Mouse (Mus musculus) 3T3-L1 (cell line): ENCODE measurements at regions not wholly inside any gene's neighbourhood (a gene's known extent, or its start where the extent isn't known, plus 50 kb on each side); places are given as distances from the start of the nearest gene placed in this dataset.
"Not testable (repeated sequence)": the region's sequence is repeated elsewhere in the genome, so short reads cannot be mapped to it uniquely, and the experiment has no call there.

Source experiments
- DNase-seq: peaks from one replicate; pipeline ENCODE4 v3.0.0-alpha.2; 2015; ENCODE audit warnings: low read depth, low spot score

DNA sequence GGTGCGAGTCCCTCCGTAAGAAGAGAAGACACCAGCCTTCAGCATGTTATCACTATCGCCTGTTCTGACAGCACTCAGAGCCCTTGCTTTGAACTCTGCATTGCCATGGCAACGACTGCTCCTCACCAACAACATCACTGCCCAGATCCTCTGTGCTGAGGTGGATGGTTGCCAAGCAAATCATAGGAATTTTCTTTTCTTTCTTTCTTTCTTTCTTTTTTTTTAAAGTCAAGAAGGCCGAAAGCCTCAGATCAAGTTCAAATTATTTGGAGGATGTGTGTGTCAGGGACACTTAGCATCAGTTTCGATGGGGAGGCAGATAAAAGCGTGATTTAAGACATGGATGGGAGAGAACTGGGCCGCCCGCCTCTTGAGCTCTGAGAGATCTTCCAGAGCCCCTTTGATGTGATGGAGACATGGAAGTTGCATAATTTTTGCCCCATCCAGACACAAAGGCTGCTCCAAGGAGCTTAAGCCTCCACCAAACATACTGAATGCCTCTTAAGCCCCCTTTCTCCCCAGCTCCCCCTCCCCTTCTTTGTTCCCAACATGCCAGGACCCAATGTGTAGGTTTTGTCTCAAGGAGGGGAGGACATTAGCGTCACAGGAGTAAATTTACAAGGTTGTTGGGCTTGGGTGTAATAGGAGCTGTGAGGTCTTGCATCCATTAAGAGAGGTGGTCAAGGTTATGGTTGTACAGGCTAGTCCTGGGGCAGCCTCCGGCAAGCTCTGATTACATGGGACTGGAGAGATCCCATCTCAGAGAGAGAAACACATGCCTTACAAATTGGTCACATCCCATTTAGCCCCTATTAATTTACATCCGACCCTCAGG is 167.4 kb upstream of the Npvf start:
- DNase-seq: no peak

DNA sequence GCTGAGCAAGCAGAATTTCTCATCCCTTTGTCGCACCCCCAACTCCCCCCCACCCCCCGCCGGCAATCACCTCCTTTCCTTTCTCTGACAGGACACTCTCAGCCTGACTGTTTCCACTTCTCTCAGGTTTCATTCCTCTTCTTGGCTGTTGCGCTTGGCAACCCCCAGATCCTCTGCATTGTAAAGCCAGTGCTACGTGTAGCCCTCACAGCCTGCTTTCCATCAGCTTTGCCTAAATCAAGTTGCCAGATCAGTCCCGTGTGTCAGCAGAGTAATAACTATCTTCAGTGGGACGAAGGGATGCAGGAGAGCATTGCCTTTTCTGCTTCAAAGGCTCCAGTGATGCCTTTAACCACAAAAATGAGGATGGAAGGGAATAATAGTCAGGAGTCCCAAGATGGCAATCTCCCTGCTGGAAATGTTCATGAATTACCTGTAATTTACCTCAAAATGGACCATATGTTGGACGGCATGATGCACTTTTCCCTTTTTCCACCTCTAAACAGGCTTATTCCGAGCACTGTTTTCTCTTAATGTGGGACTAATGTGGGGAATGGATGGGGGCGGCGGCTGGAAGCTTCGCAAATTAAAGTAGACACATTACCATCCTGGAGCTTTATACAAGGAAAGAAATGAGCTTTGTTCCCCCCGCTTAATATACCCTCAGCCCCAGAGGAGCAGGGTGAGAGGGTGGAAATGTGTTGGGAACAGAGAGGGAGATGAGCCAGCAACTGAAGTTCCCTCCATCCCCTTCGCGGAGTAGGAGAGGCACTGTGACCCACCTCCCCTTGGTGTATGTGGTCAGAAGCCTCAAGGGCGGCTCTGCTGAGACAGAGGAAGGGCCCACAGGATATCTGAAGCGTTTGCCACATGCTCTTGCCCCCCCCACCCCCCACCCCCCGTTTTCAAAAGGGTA is 168.3 kb upstream of the Npvf start:
- DNase-seq: no peak

DNA sequence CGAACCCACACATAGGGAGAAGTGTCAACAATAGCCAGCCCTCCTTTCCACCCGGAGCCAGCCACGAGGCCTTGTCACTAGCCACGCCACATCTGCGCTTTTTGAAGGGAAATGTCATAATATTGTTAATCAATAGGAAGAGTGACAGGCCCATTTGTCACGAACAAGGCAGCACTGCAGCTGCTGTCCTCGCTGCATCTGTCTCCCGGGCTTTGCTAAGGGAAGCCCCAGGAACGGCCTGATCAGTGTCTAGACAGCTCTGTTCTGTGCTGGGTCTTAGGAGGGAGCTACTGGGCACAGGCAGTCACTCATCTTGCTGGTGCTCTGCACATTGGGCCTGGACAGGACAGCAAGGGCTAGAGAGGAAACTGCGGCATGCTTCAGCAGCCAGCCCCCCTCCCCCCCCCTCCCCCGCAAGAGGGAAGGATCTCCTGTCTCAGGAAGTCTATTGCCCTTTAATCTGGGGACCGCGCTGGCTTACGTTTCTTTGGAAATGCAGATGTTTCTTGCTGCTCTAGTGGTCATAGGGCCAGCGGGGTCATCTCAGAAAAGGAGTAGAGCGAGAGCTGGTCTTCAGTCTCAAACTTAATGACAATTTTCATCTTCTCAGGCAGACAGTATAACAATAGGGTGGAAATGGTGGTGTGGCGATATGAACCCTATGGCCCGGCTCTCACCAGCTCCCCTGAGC is 169.1 kb upstream of the Npvf start:
- no peak for DNase-seq

DNA sequence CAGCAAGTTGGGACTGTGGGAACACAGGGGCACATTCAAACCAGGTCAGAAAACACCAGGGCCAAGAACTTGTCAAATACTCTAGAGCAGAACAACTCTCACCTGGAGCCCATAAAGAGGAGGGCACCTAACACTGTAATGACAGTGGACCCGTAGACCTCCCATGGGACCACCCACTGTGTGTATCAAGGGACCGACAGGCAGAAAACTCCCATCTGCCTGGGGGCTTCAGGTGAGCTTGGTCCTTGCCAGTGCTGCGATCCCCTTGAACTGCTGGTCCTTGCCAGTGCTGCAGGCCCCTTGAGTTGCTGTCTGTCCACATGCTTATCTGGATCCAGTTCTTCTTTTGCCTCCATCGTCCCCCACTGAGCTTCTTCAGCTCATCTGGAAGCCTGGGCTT is 170.2 kb upstream of the Npvf start:
- no peak for DNase-seq

DNA sequence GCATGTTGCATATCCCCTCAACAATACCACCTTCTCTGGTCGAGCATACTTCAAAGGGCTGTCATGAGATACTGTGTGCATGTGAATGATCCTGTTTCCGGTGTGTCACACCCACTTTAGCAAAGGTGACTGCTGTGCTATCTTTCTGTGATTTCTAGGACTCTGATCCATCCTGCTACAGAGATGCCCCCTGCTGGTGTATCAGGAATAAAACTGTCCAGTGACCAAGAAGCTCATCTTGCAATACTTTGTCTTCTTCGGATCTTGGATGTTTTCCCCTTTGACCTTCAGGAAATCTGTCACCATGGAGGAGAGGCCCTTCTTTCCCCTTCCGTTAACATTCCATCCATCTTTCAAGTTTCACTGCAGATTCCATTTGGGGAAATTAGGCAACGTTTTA is 177.5 kb upstream of the Npvf start:
- no peak for DNase-seq

DNA sequence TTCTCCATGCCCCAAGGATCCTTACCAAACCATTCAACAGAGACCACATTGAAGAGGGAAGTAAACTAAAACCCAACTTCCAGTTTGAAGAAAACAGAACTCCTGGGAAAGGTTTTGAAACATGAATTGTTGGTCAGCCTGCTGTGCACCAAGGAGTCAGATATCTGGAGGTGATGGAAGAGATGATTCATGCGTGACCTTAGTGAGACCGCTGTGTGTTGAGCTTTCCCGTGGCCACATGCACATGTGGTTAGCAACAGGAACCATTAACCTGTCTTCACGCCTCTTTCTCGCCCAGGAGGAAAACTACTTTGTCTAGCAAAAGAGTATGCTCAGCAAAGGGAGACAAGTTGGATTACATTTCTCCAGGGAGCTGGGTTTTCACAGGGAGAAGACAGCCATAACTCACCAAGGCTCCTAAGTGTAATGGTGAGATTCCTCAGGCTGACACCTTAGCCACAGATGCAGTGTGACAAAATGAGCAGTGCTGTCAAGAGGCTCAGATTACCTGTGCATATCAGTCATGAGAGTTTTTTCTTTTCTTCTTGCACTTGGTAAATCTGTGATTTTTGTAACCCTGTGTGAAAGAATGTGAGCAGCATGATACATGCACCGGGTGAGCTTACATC is 181.9 kb upstream of the Npvf start:
- DNase-seq: peak; percentile 58

DNA sequence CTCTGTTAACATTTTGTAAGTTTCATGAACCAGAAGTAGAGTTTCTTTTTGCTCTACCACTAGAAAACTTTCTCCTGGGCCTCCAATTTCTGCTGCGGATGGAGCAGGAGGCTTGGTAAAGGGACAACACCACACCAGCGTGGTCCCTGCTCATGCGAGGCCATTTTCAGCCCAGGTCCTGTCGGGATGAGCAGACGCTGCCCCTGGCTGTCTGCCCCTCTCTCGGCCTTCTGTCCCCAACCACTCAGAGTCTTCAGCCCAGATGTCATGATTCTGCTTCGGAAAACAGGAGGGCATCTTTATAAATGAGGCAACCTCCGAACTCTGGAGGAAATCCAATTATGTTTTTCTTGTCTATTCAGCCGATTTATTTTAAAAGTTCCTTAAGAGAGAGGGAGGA is 186.6 kb upstream of the Npvf start:
- no peak for DNase-seq

DNA sequence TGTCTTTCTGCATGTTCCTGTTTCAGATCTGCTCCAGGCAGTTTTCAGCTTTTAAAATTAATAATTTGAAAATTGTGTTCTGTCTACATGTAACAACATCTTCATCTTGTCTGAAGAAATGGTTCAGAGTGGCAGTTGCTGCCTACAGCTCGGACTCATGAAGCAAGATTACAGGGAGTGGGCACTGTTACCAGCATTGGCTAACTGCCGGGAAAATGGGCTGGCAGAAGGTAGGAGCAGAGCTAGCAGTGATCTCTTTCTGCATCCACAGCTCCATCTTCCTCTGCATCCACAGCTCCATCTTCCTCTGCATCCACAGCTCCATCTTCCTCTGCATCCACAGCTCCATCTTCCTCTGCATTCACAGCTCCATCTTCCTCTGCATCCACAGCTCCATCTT is 191.0 kb upstream of the Npvf start:
- not testable (repeated sequence) for DNase-seq

DNA sequence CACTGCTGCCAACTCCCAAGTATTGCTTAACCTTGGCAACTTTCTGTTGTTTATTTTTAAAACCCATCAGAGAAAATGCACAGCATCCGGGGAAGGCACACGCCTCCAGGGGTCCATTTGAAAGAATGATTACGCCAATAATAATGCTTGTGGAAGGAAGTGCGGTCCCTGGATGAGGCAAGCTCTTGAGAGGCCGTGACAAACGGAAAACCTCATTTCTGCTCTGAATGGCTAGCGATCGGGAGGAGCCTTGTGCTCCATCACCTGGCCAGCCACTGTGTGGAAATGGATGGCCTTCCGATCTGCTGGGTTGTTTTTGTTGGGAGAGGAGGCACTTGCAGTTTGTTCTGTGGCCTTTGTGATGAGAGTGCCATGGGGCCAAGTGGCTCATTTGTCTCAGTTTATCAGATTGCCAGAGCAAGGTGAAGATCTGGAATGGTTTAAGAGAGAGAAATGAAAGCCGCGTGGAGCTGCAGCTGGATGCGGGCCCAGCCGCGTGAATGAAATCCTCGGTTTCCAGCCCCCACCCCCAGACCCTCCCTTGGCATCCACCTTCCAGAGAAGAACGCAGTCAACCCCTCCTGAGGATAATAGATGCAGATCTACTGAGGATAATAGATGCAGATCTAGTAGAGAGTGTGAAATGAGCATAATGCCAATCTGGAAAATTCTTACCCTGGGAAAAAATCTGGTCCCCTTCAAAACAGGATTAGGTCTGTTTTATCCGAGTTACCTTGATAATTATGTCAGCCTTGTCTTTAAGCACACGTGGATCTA is 192.7 kb upstream of the Npvf start:
- DNase-seq: no peak

DNA sequence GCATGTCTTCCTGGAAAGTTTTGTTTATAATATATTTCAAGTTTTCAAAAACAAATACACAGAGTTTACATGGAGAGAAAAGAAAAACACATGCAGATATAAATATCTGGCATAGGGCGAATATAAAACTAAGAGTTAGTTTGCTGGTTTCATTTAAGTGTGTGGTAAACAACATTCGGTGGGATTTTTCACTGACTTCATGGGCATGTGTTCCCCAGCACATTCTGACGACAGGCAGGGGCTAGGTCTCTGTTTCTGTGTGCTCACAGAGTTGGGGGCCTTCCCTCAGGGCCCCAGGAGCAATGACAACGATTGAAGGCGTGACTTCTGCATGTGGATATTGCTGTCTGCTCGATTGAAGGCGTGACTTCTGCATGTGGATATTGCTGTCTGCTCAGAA is 193.3 kb upstream of the Npvf start:
- no peak for DNase-seq

DNA sequence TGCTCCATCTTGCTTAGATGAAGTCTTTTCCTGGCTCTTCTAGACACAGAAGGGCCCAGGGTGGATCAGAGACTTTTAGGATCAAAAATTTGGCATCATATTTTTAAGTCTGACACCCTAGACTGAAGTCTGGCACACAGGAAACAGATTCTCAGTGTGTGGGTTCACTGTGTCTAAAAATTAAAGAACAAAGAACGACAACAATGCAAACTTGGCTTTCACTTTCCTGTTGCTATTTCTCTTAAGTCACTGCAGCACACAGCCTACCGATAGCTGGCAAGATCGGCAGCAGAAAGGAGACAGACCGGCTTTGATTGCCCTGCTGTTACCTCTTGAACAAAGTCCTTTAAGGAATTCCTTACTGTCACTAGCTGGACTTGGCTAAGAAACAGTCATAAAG is 204.9 kb upstream of the Npvf start:
- DNase-seq: no peak

DNA sequence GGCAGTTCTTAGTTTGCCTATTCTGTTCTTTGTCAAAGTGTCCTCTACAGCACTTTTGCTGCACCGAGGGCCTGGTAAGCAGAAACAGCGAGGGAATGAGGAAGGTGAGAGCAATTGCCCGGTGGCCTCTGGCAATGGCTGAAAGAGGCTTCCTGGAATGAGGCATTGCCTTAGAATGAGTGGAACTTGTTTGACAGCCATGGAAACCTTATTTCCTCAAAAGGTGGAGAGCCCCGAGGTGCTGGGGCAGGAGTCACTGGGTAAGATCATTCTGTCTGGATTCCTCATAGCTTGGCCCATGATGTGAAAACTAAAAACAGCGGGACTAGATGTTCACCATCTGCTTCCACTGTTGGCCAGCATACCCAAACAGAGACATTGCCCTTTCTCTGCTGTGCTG is 223.8 kb upstream of the Npvf start:
- no peak for DNase-seq

DNA sequence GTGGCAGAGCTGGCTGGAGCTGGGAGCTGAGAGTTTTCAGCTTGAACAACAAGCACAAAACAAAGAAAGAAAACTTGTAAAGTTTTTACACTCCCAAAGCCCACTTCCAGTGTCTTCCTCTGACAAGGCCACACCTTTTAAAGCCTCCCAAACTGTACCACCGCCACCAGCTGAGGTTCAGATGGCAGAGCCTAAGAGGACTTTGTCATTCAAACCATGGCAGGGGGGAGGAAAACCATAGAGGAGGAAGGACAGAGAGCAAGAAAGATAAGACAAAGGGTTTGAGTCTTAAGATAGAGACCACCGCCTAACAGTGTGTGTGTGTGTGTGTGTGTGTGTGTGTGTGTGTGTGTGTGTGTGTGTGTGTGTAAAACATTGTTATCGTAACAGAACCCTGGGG is 228.1 kb upstream of the Npvf start:
- DNase-seq: no peak

DNA sequence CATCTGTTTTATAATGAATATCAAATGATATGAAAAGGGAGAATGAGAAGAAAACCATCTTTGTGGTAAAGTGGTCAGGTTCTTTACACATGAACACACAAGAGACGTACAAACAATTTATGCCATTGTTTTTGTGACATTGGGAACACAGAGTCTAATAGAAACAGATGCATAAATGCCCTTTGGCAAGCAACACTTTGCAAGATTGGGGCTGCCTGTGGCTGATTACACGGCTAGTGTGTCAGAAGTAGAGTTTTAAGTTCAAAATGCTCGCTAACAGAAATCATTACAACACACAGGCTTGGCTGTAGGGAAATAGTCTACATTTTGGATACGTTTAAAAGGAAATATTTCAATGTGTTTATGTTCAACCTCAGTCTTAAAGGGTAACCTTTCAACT is 228.5 kb upstream of the Npvf start:
- no peak for DNase-seq

DNA sequence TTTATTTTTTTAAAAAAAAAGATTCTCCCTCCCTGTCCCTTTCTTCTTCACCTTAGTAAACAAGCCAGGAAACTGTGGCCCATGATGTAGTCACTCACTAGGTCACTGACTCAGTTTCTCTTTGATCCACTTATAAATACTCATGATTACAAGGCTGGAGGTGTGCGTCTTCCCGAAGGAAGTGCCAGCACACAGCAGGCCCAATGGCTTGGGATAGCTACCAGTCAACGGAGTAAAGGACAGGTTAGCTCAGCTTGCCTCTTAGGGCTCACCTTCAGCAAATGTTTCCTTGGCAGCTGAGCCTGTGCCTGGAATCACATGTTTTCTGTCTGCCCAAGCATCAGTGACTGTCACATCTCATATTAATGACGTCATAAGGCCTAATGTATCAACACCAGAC is 230.8 kb upstream of the Npvf start:
- no peak for DNase-seq

DNA sequence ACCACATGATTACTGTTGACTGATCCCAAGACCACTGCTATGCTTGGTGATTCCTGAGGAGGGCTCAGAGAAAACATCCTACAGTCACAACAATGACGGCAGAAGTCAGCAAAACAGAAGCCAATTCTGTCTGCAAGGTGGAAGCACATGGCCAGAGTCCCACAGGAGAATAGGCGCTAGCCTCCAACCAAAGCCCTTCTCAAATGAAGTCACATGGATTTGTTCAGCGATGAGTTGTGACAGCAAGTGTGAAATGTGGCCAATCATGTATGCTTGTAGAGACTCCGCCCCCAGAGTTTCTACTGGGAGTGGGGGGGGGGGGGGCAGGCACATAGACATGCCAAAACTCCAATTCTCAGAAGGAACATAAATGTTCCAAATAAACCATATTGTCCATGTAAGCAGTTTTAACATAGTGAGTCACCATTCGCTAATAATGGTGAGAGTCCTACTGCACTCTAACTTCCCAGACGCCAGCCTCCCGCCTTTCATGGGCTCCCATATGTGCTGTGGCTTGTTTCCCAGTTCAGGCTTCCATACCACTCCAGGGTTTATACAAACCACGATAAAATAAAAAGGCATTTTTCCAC is 231.6 kb upstream of the Npvf start:
- DNase-seq: no peak

DNA sequence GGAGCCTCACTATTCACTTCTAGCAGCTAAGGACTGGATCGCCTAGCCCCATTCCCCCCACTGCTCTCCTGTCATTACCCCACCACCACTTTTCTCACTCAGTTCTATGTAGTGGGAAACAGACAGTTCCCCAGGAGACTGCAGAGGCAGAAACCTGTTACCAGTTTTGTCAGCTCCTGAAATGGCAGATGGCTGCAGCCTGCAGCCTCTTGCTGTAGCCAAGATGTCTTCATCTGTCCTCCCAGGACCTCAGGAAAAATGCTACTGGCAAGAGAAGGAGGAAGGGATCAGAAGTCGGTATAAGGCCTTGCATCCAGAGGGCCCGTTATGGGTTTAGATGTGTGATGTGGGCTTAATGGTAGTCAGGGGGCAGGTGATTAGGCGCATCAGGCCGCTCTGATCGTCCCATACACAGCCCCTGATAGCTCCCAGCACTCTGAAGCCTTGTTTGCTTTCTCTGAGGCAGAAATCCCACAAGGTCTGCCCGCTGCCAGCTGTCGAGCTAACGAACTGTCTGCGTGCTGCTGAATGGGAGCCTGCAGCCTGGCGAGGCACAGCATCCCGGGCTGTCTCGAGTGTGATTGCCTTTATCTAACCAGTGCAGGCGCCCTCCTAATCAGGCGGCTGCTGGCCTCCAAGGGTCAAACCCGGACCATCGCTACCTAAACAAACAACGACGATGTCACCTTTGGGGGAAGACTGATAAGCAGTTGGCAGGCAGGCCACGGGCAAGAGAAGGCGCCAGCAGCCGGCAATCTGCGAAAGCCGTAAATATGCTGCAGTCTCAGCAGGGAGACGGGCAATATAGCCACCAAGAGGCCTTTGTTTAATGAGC is 236.3 kb upstream of the Npvf start:
- DNase-seq: no peak

DNA sequence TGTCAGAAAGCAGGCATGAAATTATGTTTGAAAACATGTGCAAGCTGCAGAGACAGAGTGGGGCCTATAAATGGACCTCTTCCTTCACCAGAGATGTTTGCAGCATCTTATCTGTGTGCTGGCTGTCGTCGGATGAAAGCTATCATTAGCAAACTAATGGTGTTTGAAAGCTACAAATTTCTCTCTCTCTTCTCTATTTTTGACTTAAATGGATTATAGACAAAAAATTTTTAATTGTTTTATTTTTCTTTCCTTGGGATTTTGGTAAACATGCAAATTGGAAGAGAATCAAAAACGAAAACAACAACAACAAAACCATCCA is 236.9 kb upstream of the Npvf start:
- DNase-seq: no peak

DNA sequence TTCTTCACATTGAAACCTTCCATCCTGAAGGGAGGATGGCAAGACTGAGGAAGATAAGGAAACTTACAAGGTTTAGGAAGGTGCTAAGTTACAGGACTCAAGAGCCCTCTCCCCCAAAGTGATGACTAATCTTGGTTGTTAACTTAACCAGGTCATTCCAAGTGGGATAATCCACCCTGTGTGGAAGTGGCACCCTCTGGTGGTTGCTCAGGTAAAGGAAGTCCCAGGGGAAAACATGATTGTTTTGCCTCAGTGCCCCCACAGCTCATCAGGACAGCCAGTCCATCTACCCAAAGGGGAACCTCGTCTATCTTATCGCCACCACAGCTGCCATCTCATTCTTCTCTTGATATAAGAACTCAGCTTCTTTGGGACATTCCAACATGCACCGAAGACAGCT is 244.6 kb upstream of the Npvf start:
- no peak for DNase-seq
